Mouse (Mus musculus): ENCODE data around the gene Epc2. TPM values are rescaled to one million over a fixed set of nuclear protein-coding genes. Genes with fewer than 3 reads are reported as not detected.
A peak's percentile ranks its signal among the peaks of the same experiment; 100 is the strongest.

The Epc2 gene
- 10 to 100 TPM; 53.3 to 57.7 TPM for total RNA-seq (2021)

- DNase-seq (ENCODE audit: low spot score in 2 of 2) = peak; percentile 86 to 88
- intact Hi-C loops (cut with DNase I) = loop anchor here (2.0 to 10.0 kb wide), 3 partner anchors 261 to 536 kb away; no protein-coding TSS in a partner anchor
Measured at GRCm38 (mm10) chr2:49450931-49451636, at the start of gene Epc2. Gene Epc2 (plus strand): TSS chr2:49451486.

GRCm38 (mm10) chr2:49405954-49406353, 45.3 kb upstream of the Epc2 start:
- DNase-seq (ENCODE audit: low spot score in 2 of 2) = no peak
- intact Hi-C loops (cut with DNase I) = no loop called here

- intact Hi-C loops (cut with DNase I) = no loop called here
- no peak for DNase-seq (ENCODE audit: low spot score in 2 of 2)
Measured at GRCm38 (mm10) chr2:49411685-49412084, 39.6 kb upstream of the Epc2 start.

GRCm38 (mm10) chr2:49412576-49412975, 38.7 kb upstream of the Epc2 start:
- intact Hi-C loops (cut with DNase I) = no loop called here
- DNase-seq (ENCODE audit: low spot score in 2 of 2) = no peak

GRCm38 (mm10) chr2:49415868-49416267, 35.4 kb upstream of the Epc2 start:
- intact Hi-C loops (cut with DNase I) = no loop called here
- DNase-seq (ENCODE audit: low spot score in 2 of 2) = no peak

GRCm38 (mm10) chr2:49417018-49417604, 34.2 kb upstream of the Epc2 start:
- DNase-seq (ENCODE audit: low spot score in 2 of 2) = no peak
- intact Hi-C loops (cut with DNase I) = no loop called here

GRCm38 (mm10) chr2:49420396-49420795, 30.9 kb upstream of the Epc2 start:
- DNase-seq (ENCODE audit: low spot score in 2 of 2) = no peak
- intact Hi-C loops (cut with DNase I) = no loop called here

GRCm38 (mm10) chr2:49423857-49424256, 27.4 kb upstream of the Epc2 start:
- intact Hi-C loops (cut with DNase I) = no loop called here
- no peak for DNase-seq (ENCODE audit: low spot score in 2 of 2)

GRCm38 (mm10) chr2:49424788-49425187, 26.5 kb upstream of the Epc2 start:
- intact Hi-C loops (cut with DNase I) = no loop called here
- DNase-seq (ENCODE audit: low spot score in 2 of 2) = no peak

- DNase-seq (ENCODE audit: low spot score in 2 of 2) = no peak
- intact Hi-C loops (cut with DNase I) = no loop called here
Measured at GRCm38 (mm10) chr2:49426175-49426574, 25.1 kb upstream of the Epc2 start.

GRCm38 (mm10) chr2:49431015-49431414, 20.3 kb upstream of the Epc2 start:
- intact Hi-C loops (cut with DNase I) = no loop called here
- no peak for DNase-seq (ENCODE audit: low spot score in 2 of 2)

GRCm38 (mm10) chr2:49433211-49433610, 18.1 kb upstream of the Epc2 start:
- no peak for DNase-seq (ENCODE audit: low spot score in 2 of 2)
- intact Hi-C loops (cut with DNase I) = no loop called here

GRCm38 (mm10) chr2:49446238-49446637, 5.0 kb upstream of the Epc2 start:
- DNase-seq (ENCODE audit: low spot score in 2 of 2) = no peak
- intact Hi-C loops (cut with DNase I) = no loop called here

GRCm38 (mm10) chr2:49447586-49448475, 3.5 kb upstream of the Epc2 start:
- DNase-seq (ENCODE audit: low spot score in 2 of 2) = no peak
- intact Hi-C loops (cut with DNase I) = no loop called here

- no peak for DNase-seq (ENCODE audit: low spot score in 2 of 2)
- intact Hi-C loops (cut with DNase I) = loop anchor here (2.0 to 10.0 kb wide), 3 partner anchors 262 to 536 kb away; no protein-coding TSS in a partner anchor
Measured at GRCm38 (mm10) chr2:49450467-49450866, 819 bp upstream of the Epc2 start.

- intact Hi-C loops (cut with DNase I) = loop anchor here (2.0 to 10.0 kb wide), 4 partner anchors 169 to 537 kb away; no protein-coding TSS in a partner anchor
- peak; percentile 94 to 96 for DNase-seq (ENCODE audit: low spot score in 2 of 2)
Measured at GRCm38 (mm10) chr2:49451637-49452211, 438 bp downstream of the Epc2 start.

GRCm38 (mm10) chr2:49452451-49453081, 1.3 kb downstream of the Epc2 start:
- intact Hi-C loops (cut with DNase I) = loop anchor here (2.0 to 10.0 kb wide), 3 partner anchors 168 to 538 kb away; no protein-coding TSS in a partner anchor
- peak; percentile 49 to 56 for DNase-seq (ENCODE audit: low spot score in 2 of 2)

- no peak for DNase-seq (ENCODE audit: low spot score in 2 of 2)
- intact Hi-C loops (cut with DNase I) = loop anchor here (10.0 kb wide), 1 partner anchor 543 kb away; no protein-coding TSS in a partner anchor
Measured at GRCm38 (mm10) chr2:49457797-49458196, 6.5 kb downstream of the Epc2 start.

- DNase-seq (ENCODE audit: low spot score in 2 of 2) = no peak
- intact Hi-C loops (cut with DNase I) = no loop called here
Measured at GRCm38 (mm10) chr2:49465672-49466222, 14.5 kb downstream of the Epc2 start.

Data from left cerebral cortex, postnatal 36 days (tissue).